Mouse (Mus musculus) left cerebral cortex, adult 2 months (tissue): ENCODE data around the gene Ptprt. TPM values are rescaled to one million over a fixed set of nuclear protein-coding genes. Genes with fewer than 3 reads are reported as not detected.
A peak's percentile ranks its signal among the peaks of the same experiment; 100 is the strongest.
"Not testable (repeated sequence)": the region's sequence is repeated elsewhere in the genome, so short reads cannot be mapped to it uniquely, and the experiment has no call there.

Experiments used
- DNase-seq, 2 experiments: peaks; one replicate each; pipeline ENCODE4 v3.0.0; 2021 to 2022; ENCODE audit warnings: low spot score in 2 of 2, mixed read lengths in 1 of 2; ENCODE audit errors: extremely low spot score in 1 of 2
- H3K27ac ChIP-seq: fragments of 200-600 bp; 2 replicates; pipeline ENCODE4 v1.8.1; 2022
- H3K4me3 ChIP-seq: fragments of 200-600 bp; 2 replicates; pipeline ENCODE4 v1.8.1; 2022
- CTCF ChIP-seq: fragments of 200-600 bp; IDR thresholded peaks from 2 replicates; pipeline ENCODE4 v1.8.1; 2022; ENCODE audit warnings: antibody characterized with exemption, mild to moderate bottlenecking, moderate library complexity
- intact Hi-C: fragments of 180-260 bp; cut with DNase I; formaldehyde crosslinking; loops from one replicate; pipeline ENCODE4 v1.15.1; 2025
- total RNA-seq, 2 experiments: library from RNA; stranded (reverse); gene quantifications; 2 replicates each; pipeline ENCODE4 v1.2.3; 2021

The Ptprt gene
- total RNA-seq, 2 experiments from 2014 or later, result 101 to 103 TPM

DNA sequence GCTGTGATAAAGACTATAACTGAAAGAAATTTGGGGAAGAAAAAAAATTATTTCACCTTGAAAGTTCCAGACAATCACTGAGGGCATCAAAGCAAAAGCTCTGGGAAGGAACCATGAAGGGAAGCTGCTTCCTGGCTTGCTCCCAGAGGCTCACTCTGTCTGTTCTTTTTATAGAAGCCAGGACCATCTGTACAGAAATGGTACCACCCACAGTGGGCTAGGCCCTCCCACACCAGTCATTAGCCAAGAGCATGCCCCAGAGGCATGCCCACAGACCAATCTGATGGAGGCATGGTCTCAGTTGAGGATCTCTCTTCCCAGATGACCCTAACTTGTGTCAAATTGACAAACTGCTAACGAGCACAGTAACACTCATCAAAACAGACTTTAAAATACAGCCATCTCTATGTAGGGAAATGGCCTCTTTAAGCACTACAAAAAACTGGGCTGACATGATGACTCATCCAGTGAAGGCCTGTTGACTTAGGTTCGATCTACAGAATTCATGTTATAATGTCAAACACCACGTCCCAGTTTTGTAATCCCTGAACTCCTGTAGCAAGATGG, 519.0 kb downstream of the Ptprt start:
- DNase-seq, result peak in 1 of 2 experiments; percentile 22
- intact Hi-C loops, result no loop called here
- Histone ChIP-seq H3K27ac (peak overlapping the region; percentile 64), H3K4me3 (no peak overlapping the region)
- TF ChIP-seq CTCF, result no peak

DNA sequence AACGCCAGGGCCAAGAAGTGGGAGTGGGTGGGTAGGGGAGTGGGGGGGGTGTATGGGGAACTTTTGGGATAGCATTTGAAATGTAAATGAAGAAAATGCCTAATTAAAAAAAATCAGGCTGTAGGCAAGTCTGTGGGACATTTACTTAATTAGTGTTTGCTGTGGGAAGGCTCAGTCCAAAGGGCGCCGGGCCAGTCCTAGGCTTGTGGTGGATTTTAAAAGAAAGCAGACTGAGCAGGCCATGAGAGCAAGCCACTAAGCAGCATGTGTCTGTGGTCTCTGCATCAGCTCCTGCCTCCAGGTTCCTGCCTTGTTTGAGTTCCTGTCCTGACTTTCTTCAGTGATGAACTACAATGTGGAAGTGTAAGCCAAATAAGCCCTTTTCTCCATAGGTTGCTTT, 524.8 kb downstream of the Ptprt start:
- H3K27ac ChIP-seq, H3K4me3 ChIP-seq, DNase-seq, intact Hi-C loops: not testable (repeated sequence)

DNA sequence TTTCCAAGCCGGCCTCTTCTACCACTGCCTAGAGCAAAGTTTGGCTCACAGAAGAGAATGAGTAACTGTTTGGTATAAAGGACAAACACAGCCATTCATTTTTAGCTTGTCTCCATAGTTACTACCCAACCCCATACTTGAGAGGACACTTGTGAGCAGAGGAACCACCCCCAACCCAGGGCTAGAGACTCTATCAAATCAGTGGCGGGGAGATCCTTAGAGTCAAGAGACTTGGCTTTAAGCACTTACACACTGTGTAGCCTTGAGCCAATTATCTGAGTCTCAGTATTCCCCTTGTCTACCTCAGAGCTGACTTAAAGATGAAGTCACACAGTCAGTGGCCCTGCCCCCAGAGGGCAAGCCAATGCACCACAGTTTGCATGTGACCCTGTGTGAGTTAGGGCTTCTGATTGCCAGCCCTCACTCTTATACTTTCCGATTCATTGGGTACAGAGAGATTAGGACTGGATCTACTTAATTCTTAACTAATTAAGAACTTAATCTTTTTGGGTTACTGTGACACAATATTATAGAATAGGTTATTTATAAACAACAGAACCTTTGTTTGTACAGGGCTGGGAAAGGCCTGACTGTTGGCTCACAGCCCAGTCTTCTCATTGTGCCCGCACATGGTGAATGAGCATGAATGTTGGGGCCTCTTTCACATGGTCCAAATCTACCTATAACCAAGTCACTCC, 529.2 kb downstream of the Ptprt start:
- intact Hi-C loops, result no loop called here
- Histone ChIP-seq H3K4me3 (no peak overlapping the region), H3K27ac (no peak overlapping the region)
- no peak for DNase-seq
- no peak for TF ChIP-seq CTCF

DNA sequence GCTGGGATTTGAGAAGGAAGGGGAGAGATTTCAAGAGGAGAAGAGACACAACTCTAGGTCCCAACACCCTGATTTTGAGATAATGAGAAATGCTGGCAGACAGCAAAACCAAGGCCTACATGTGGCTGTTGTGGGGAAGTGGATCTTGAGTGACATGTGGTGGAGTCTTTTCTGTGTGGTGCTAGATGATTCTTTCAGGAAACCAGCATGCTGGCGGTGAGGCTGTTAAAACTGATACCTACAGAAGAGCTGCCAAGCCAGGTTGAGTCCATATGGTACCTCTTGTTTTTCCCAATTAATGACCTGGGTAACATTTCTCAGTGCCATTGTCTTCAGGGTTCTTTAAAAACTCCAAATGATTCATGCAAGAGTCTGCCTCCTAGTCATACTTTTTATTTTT, 531.1 kb downstream of the Ptprt start:
- TF ChIP-seq CTCF, result no peak
- H3K27ac ChIP-seq, result no peak overlapping the region
- intact Hi-C loops, result no loop called here
- H3K4me3 ChIP-seq, result no peak overlapping the region
- no peak for DNase-seq

DNA sequence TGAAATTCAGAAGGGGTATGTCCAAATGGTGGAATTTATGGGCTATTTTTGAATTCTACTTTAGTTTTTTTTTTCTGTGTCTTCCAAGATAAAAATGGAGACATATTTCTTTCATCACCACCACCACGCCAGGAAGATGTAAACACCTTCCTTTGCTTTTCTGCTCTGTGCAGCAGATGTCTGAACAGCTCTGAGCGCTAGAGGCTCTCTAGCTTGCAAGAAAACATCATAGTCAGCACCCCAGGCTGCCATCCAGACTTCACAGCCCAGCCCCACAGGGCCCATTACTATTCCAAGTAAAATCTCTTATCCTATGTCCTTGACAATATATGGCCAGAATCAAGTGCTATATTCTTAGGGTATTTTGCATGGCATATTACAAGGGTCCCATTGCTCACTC, 542.9 kb downstream of the Ptprt start:
- peak; percentile 10 for TF ChIP-seq CTCF
- H3K27ac ChIP-seq, result no peak overlapping the region
- DNase-seq, result no peak
- H3K4me3 ChIP-seq, result no peak overlapping the region
- intact Hi-C loops, result no loop called here

DNA sequence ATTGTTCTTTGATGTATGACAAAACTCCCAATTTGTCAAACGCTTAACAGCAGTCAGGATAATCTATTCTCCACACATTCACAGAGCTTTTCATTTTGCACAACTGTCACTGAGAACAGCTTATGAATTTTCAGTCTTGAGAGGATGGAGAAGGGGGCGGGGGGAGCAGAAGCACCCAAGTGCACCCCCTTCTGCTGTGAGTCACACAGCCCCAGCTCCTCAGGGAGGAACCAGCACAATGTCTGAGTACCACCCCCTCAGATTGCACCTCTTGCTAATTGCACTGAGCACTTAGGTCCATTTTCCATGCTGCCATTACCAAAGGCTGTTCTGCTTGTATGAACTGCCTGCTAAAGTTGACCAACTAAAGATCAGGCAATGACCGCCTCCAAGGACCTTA, 578.6 kb downstream of the Ptprt start:
- intact Hi-C loops, result loop anchor here (2.0 kb wide), 2 partner anchors 224 to 282 kb away; no protein-coding TSS in a partner anchor
- peak; percentile 44 to 60 for DNase-seq
- H3K4me3 ChIP-seq, result no peak overlapping the region
- no peak for TF ChIP-seq CTCF
- peak overlapping the region; percentile 71 for H3K27ac ChIP-seq

DNA sequence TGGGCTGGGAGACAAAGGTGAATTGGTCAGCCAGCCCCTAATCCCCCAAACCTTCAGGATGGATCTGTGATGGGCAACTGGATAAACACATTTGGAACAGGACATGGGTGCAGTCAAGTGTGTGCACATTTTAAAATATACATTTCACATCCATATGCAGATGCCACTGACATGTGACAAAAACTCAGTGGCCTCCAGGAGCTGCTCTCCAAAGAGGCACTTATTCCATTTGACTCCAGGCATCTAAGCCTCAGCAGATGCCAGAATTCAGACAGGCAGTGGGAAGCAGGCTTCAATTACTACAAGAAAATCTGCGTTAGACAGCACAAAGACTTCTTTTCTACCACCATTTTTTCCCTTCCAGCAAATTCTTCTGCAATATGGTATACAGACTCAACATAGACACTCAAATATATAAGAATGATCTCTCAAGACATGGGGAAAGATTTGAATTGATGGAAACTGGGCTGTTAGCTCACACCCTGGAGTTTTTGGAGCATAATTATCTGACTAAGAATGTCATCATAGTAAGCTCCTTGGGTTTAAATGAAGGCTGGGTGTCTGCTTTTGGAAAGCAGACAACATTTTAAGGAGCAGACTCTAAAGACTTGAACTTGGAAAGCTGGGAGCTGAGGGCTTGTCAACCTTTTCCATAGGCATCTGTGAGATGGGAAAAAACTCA, 580.1 kb downstream of the Ptprt start:
- Histone ChIP-seq H3K27ac (peak overlapping the region; percentile 44; the same call in 1 of the 2 replicates), H3K4me3 (no peak overlapping the region)
- intact Hi-C loops, result no loop called here
- TF ChIP-seq CTCF, result no peak
- DNase-seq, result no peak

DNA sequence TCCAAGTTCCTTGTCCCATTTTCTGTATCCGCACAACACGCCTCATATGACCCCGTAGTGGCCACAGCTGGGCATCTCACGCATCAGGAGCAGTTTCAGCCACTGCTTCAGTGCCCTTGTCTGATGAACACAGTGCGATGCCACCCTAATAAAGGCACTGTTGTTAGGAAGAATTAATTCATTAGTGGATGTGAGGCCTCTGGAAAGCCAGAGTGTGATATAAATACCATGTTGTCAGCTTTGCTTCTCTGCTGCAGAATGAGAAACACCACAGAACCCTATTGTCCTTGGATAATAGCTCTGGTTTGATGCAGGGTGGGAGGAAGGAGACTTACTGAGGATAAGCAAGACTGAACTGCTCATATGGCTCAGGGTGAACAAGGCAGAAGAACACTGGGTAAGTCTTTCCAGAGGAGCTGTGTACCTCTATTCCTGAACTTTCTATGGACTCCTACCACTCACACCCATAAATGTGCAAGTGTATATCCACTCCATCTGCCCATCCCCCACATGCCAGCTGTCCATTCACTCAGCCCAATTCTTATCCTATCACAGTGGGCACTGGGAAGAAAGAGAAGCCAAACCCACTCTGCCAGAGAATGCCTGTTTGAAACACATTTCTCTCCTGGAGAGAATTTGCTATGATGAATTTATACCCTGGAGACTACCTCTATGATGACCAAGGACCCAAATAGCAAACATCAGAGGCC, 582.2 kb downstream of the Ptprt start:
- H3K27ac ChIP-seq, result no peak overlapping the region
- no peak overlapping the region for H3K4me3 ChIP-seq
- intact Hi-C loops, result no loop called here
- peak in 1 of 2 experiments; percentile 11 for DNase-seq
- TF ChIP-seq CTCF, result no peak

DNA sequence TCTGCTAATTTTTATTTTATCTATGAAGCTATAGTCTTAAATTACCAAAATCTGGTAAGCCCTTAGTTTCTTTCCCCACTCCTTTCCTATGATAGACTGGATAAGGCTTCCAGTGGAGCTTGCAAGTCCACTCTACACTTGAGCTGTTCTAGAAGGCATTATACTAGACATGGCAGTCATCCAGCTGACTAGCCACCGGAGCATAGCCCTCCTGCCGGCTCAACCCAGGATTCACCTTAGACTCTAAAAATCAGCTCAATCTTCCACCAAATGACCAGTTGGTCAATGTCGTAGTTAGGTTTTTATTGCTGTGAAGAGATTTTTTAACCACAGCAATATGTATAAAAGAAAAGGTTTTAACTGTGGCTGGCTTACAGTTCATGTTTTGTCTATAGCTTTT, 608.1 kb downstream of the Ptprt start:
- TF ChIP-seq CTCF, result no peak
- intact Hi-C loops, result no loop called here
- no peak overlapping the region for H3K27ac ChIP-seq
- H3K4me3 ChIP-seq, result no peak overlapping the region
- DNase-seq, result no peak

DNA sequence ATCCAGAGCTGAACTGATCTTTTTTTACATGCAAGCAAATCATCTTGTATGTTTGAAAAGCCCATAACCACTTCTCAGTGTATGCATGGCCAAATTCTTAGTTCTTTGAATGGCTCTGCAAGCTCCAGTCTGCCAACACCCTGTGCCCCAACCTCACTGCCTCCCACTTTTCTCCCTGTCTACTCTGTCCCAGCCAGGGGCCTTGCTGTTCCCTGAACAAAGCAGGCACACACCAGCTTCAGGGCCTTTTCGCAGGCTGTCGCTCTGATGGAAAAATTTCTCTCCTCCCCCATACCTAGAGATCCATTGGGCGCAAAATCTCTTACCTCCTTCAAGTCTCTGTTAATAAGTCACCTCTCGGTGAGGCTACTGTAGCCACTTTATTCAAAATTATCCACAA, 610.7 kb downstream of the Ptprt start:
- no peak for DNase-seq
- intact Hi-C loops, result no loop called here
- Histone ChIP-seq H3K27ac (no peak overlapping the region), H3K4me3 (no peak overlapping the region)
- no peak for TF ChIP-seq CTCF

DNA sequence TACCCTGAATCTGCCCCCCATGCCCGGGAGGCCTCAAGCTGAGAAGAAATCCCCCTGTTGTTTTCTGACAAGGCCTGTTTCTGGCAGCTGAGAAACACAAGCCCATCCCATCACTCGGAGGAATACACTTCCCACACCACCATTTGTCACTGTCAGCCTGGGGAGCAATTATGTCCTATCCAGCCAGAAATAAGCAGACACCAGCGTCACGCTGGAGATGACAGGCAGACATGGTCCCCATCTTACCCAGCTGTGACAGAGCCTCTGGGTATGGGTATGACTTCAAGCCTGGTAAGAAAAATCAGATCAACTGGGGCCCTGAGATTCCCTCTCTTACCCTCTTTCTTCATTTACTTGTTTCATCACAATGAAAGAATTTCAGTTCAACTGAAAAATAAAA, 625.3 kb downstream of the Ptprt start:
- no peak for TF ChIP-seq CTCF

DNA sequence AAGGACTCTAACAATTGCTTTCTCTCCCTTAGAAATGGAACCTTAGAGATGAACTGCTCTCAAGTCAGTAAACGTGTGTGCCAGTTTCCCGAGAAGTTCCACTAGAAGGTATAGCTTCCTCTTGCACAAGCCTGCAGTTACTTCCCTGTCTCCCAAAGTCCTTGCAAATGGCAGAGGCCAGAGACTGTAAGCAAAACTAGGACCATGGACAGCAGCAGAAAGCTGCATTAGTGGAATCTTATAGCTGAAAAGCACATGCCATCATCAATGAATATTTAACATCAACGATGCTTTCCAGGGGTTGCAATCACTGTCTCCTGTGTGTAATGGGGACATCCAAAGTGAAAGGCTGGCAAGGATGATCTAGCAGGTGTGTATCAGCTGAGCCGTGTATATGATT, 629.3 kb downstream of the Ptprt start:
- Histone ChIP-seq H3K4me3 (no peak overlapping the region), H3K27ac (no peak overlapping the region)
- no peak for DNase-seq
- TF ChIP-seq CTCF, result no peak
- intact Hi-C loops, result no loop called here

More for the DNA sequence above, 625.3 kb downstream of the Ptprt start:
- no peak overlapping the region for H3K27ac ChIP-seq
- intact Hi-C loops, result no loop called here
- no peak for DNase-seq
- H3K4me3 ChIP-seq, result no peak overlapping the region
